Mouse (Mus musculus) G1E (cell line): ENCODE measurements at regions not wholly inside any gene's neighbourhood (a gene's known extent, or its start where the extent isn't known, plus 50 kb on each side); places are given as distances from the start of the nearest gene placed in this dataset.

Experiments used
- CTCF ChIP-seq: IDR thresholded peaks from 2 replicates; pipeline ENCODE4 v1.5.1; 2012; ENCODE audit warnings: low read depth, low read length, inconsistent platforms, mixed read lengths
- TAL1 ChIP-seq: conservative IDR thresholded peaks from 2 replicates; pipeline ENCODE4 v1.6.1; 2012; ENCODE audit warnings: low read depth, low read length, inconsistent platforms, mixed read lengths

DNA sequence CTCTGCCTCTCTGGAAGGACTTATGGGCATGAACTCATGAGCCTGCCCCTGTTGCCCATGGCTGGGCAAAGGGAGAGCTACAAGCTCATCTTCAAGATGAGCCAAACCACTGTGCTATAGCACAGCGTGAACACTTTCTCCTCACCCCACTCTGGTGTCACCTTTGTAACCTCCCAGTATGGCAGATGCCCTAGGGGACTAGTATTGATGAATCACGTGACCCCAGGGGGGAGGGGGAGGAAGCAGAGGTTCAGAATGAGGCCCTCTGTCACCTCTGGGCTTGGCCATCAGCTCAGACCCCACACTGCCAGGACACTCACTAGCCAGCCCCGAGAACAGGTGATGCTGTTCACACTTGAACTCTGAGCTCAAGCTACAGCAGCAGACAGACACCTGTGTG is 421.9 kb downstream of the Ptpru start:
- TF ChIP-seq CTCF (no peak), TAL1 (no peak)
